Mouse (Mus musculus): ENCODE measurements around the gene Lcn12. TPM values are rescaled to one million over a fixed set of nuclear protein-coding genes. Genes with fewer than 3 reads are reported as not detected.

Lcn12 gene
- total RNA-seq, 2 experiments from 2014 or later = not detected

DNA sequence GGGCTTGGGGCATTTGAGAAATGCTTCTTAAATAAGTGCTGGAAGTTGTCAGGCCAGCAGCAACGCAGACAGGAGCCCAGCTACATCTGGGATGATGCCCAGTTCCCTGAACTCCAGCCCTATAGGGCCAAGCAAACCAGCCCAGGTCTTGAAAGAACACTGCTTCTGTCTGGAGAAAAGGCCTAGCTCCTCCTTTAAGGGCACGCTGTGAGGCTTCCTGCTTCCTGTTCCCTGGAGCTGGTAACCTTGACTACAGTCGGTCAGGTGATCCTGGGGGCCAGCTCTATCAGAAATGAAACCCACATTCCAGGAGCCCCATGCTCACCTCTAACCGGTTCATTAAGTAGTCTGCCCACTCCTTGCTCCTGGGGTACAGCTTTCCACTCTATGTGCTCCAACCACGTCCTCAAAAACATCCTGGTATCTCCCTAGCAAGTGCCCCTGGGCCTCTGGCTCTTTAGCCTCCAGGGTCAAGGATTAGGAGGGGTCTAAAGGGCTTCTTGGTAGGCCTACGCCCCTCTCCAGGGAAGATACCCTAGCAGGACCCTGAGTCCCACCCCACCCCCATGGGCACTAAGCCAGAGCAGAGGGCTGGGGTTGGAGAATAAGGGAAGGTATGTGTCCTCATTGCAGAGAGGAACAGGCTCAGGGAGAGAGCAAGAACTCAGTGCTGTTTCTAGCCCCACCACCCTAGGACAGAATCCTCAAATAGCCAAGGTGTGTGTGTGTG is 4.3 kb upstream of the Lcn12 start:
- DNase-seq (ENCODE audit: low spot score in 2 of 2) = no peak

DNA sequence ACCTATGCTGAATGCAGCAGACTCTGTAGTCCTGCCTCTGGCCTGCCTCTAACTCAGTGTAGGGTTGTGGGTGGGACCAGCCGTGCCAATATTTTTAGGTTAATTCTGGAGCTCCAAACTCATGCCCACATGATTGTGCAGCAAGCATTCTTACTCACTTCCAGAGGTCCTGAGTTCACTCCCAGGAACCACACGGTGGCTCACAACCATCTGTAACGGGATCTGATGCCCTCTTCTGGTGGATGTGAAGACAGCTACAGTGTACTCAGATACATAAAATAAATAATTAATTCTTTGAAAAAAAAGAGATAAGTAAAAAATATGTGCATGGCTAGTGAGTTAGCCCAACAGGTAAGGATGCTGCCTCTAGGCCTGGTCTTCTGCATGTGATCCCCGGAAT is 2.8 kb upstream of the Lcn12 start:
- no peak for DNase-seq (ENCODE audit: low spot score in 2 of 2)

DNA sequence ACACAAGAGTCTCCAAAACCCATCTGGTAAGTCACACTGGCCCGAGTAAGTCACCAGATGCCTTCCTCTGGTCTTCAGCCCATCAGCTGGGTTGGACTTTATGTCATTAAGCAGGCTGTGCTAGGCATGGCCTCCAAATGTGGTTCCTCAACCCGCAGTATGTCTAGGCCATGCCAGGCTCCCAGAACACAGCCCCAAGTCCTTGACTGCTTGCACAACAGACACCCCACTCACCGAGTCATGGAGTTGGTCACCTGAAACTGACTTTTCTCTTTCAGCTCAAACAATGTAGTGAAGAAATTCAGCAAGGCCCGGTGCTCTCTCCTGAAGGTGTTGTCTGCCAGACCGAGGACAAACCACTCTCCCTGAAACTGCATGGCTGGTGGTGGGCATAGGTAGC is 723 bp downstream of the Lcn12 start:
- DNase-seq (ENCODE audit: low spot score in 2 of 2) = no peak

DNA sequence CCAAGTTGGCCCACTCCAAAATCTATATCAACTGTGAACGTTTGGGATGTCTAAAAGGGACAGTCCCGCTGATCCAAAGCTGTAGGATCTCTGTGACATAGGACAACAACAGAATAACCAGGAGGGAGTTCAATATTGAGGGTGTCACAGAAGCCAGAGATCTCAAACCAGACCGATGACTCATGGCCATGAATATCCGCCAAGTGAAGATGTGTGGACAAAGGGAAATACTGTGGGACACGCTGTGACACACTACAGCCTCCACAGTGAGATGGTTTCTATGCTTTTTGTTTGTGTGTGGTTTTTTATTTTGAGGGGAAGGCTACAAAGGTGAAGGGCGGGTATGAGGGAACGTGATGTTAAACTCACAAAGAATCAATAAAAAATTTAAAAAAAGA is 5.0 kb downstream of the Lcn12 start:
- no peak for DNase-seq (ENCODE audit: low spot score in 2 of 2)

DNA sequence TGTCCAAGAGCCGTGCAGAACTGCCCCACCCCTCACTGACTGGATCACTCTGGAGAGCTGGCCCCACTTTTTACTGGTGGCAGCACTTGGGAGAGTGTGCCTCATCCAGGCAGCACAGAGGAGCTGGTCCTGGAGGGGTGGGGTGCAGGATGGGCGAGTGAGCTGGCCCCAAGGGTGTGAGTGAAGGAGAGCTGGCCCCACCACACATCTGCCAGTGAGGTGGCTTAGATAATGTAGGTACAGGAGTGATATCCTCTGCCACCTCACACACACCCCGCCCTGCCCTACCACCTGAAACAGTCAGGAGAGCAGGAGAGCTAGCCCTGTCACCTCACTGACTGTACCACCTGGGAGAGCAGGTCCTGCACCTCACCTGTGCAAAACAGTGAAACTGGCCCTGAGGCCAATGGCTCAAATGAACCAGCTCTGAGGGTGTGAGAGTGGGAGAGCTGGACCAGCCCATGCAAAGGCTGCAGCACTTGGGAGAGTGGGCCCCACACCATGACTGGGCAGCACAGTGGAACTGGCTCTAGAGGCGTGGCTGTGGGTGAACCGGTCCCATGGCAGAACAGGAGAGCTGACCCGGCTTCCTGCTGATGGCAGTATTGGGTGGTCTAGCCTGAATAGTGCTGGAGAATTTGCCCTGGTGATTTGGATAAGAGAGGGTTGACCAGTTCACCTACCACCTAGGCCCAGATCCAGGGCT is 5.6 kb downstream of the Lcn12 start:
- no peak for DNase-seq (ENCODE audit: low spot score in 2 of 2)

DNA sequence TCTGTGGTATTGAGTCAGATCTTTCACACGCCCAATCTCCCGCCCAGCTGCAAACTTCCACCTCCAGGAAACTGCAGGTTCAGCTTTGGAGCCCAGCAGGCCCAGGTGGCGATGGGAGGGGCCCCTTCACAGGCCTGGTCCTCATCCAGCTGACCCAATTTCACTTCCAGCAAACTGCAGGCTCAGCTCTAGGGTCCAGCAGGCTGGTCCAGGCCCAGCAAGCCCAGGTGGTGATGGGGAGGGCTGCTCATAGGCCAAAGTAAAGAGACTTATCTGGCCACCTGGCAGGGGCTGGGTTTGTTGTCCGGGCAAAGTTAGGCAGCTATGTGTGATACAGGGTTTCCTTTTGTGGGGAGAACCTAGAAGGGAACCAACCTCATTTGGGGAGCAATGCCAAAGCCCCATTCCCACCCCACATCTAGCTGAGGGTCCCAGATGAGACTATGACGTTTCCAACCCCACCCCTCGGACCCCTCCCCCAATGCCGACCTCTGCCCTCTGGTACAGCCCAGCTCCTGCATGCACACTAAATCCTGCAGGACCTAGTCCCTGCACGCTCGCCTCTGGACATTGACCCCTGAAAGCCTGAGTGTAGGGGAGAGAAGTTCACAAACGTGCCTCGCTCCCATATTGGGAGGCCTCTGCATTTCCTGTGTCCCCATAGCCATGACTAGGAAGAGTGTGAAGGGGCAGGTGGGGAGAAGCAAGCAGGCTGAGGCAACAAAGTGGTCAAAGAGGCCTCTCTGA is 8.6 kb downstream of the Lcn12 start:
- no peak for DNase-seq (ENCODE audit: low spot score in 2 of 2)

DNA sequence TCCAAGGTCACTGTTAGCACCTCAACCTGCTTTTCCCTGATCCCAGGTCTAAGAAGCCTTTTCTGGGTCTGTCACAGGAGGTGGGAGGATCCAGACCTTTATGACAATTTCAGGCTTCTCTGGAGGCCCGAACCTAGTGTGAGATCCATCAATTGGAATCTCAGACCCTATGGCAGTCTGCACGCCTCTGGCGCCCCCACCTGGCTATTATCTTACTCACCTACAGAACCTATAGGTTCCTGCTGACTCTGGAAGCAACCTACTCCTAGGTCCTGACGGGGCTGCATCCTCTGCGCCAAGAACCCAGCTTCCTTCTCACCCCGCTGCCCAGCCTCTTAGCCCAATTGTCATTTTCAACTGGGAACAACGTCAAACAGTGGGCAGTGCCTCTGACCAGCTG is 10.7 kb downstream of the Lcn12 start:
- no peak for DNase-seq (ENCODE audit: low spot score in 2 of 2)

DNA sequence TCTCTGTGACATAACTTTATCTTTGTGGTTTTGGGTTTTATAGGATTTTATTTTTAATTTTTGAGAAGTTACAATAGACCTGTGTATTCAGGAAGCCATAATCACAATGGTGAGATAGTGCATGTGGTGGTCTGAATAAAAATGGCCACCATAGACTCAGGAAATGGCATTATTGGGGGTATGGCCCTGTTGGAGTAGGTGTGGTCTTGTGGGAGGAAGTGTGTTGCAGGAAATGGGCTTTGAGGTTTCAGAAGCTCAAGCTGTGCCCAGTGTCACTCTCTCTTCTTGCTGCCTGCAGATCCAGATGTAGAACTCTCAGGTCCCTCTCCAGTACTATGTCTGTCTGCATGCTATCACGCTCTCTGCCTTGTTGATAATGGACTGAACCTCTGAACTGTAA is 13.2 kb downstream of the Lcn12 start:
- DNase-seq (ENCODE audit: low spot score in 2 of 2) = no peak

DNA sequence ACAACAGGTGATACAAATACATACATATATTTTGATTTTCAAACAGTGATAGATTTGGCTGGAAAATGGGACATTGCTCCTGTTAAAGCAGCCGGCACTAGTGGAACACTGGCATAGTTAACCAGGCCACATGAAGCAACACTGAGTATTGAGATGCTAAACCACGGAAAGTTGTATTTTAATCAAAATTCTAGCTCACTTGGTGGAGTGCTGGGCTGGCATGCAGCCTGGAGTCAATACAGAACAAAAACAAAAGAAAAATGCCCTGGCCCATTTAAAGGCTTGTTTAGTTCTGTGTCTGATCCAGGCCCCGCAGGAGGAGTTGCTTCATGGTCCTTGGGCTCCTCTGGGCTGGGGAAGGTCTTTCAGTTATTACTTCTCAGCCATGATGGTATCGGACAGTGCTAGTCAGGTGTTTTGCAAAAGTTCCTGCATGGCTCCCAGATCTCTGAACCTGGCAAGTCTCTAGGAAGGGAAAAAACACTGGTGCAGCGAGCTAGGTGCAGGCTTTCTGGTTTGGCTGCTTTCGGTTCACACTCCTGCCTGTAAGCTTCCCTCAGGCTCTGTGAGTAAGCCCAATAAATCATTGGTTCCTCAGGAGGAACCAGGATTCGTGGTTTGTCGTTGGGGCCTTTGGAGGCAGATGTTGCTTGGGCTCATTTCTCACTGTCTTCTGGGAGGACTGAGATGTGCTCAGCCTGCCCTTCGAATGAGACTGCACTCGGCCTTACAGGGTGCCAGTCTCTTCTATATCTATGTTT is 14.0 kb downstream of the Lcn12 start:
- peak in 1 of 2 experiments; percentile 58 for DNase-seq (ENCODE audit: low spot score in 2 of 2)

DNA sequence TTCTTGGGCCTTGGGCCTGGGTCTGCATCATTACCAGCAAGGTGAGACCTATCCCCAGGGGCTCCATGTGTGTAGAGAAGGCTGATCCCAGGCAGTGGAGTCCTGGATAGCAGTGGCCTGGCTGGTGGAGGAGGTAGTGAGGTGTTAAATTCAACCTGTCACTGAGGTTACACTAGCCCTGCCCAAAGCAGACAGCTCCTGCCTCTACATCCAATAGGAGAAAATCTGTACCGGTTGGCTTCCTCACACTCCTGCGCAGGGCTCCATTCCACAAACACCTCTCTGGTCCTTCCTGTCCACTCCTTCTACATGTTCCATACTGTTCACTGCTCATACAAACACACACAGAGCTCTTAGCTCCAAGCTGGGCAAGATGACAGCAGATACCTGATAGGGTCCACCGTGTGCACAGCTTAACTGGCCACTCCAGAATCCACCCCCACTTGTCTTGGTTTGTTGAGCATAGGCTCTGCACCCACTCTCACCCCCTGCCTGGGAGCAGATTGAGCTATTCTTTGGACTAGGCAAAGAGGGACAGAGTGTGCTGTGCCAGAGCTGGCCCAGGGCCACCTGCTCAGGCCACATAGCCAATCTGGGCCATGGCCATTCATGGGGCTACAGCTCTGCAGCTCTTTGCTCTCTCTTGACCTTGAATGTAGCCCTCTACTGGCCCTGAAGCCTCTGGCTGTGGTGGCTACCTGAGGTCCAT is 15.6 kb downstream of the Lcn12 start:
- peak in 1 of 2 experiments; percentile 64 for DNase-seq (ENCODE audit: low spot score in 2 of 2)

DNA sequence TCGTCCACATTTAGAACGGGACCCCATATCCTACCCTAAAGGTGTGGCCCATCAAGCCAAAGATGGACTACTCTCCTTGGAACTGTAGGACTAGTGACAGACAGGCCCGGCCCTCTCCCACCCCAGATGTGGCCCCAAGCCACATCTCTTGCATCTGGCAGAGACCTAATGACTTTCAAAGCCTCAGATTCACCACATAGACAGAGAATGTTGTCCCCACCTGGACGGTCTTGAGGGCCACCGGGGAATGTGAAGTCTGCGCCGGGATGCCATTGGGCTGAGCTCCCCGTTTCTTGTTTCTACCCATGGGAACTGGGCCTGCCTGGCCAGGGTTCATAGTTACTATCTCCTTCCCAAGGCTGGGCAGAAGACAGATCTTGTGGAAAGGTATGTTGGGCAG is 16.2 kb downstream of the Lcn12 start:
- no peak for DNase-seq (ENCODE audit: low spot score in 2 of 2)

DNA sequence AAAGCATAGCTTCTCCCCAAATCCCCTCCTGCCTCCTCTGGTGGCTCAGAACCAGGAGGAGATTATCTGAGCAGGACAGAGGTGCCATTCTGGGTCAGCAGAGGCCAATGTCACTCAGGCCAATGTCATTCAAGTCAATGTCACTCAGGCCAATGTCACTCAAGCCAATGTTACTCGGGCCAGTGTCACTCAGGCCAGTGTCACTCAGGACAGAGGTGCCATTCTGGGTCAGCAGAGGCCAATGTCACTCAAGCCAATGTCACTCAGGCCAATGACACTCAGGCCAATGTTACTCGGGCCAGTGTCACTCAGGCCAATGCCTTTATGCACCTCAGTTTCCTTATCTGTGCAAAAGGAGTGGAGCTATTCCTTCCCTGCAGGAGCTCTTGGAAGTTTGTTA is 21.2 kb downstream of the Lcn12 start:
- no peak for DNase-seq (ENCODE audit: low spot score in 2 of 2)

DNA sequence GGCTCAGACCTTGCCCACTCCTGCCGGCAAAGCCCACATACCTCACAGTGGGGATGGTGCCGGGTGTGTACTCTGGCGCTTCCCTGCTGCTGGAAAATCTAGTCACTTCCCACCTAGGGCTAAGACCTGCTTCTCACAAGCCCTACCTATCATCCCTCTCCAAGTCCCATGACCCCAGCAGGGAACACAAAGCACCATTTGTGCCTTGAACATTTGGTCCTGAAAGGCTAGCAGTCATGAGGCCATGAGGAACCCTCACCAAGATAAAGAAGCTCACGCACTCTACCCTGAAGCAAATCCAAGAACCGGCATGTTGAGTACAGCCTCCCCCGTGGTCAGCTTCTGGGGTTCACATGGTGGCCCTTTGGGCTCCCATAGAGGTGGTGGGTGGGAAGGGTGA is 23.7 kb downstream of the Lcn12 start, which contains the start of gene Ptgds:
Gene Ptgds (minus strand): TSS at position 78 of the 400 bp plus-strand sequence.
- DNase-seq (ENCODE audit: low spot score in 2 of 2) = no peak

DNA sequence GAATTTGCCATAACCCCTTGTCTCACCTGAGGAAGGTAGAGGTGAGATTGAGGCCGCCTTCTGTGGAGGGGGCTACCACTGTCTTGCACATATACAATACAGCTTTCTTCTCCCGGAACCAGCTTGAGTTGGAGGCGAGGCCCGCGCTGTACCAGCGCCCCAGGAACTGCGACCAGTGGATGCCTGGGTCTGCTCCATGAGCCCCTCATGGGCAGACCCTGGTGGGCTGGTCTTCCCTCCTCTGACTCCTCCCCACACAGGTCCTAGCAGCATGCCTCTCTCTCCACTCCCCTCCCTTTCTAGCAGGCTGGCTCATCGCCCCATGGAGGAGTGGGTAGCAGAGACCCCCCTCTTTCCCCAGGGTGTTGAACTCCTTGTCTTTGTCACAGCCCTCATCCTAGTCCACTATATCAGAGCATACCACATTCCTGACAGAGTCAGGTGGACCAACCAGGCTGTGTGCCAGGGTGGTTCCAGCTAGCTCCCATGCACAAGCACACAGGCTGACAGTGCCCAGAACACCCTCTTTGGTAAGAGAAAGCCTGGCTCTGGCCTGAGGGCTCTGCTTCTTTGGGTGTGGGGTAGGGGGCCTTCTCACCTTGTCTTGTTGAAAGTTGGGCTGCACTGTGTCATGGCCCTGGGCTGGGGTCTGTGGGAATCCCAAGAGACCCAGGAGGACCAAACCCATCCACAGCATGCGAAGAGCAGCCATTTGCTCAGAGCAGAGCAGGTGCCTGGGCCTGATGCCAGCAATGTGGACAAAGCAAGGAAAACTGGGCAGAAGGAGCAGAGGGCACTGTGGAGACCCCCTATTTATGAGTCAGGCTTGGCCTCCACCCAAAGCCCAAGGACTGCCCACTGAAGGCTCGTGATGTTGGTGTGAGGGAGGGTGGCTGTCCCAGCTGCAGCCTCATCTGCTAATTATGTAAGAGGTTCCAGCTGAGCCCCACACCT is 24.5 kb downstream of the Lcn12 start:
- DNase-seq (ENCODE audit: low spot score in 2 of 2) = peak in 1 of 2 experiments; percentile 31

DNA sequence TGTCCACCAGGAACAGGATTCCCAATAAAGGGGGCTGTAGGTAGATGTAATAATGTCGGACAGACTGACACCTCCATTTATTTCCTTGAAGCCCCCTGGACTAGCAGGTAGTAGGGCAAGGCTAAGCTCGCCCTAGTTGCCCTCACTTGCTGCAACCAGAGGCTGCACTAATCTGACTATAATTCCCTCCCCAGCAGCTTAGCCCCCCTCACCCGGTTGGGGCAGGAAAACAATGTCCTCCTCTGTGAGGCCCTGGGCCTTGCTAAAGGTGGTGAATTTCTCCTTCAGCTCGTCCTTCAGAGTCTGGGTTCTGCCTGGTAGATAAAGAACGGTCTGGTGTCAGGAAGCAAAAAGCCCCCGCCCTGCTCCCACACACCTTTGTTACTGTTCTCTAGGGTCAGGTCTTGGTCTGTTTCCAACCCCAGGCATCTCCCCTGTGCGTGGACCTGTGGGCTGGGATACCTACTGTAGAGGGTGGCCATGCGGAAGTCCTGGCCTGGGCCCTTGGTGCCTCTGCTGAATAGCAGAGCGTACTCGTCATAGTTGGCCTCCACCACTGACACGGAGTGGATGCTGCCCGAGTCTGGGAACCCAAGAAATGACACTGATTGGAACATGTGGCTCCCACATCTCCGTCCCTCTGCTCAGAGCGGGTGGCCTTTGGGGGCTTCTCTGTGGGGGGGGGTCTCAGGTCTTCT is 26.0 kb downstream of the Lcn12 start:
- no peak for DNase-seq (ENCODE audit: low spot score in 2 of 2)

DNA sequence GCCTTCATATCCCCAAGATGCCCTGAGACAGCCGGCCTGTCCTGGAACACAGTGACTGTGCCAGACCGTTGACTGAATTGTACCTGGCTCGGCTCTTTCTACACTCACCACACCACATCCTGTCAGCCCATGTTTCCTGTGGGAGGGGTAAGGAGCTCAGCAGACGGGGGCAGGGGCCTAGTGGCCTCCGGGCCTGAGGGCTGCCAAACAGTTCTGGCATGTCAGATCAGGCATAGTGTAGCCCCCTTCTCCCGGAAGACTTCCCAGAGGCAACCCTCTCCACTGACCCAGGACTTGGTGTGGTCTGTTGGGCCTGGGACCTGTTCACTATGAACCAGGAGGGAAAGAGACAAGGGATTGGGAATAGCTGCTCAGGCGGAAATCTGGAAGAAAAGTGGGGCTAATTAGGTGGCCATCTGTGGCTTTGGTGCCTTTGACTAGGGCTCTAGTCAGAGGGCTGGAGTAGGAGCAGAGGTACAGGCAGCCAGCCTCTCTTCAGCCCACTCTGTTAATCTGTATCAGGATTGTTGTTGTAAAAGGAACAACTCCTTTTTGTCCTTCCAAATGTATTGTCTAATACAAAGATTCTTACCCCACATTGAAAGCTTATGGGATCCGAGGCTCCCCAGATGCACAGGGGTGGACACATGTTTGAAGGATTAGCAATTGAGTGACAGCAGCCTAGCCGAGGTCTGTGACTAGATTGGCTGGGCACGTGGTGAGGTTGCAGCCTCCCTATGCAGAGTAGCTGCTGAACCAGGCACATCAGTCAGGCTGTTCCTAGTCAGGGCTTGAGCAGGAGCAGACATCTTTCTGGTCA is 27.7 kb downstream of the Lcn12 start:
- no peak for DNase-seq (ENCODE audit: low spot score in 2 of 2)

DNA sequence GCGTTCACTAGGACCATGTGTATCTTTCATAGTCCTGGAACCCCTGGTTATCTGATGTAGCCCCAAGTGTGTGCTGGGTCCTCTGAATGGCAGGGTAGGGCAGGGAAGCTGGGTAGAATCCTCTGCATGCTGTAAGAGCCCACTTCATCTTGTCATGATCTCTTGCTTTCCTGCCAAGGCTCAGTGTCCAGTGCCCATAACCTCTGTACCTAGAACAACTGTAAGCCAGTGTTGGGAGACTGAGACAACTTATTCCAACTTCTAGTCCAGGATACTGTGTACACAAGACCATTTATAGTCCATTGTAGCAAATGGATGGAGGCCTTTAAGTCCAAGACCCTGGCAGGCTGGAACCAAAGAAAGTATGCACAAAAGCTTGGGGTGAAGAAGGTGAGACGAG is 28.5 kb downstream of the Lcn12 start:
- DNase-seq (ENCODE audit: low spot score in 2 of 2) = no peak

DNA sequence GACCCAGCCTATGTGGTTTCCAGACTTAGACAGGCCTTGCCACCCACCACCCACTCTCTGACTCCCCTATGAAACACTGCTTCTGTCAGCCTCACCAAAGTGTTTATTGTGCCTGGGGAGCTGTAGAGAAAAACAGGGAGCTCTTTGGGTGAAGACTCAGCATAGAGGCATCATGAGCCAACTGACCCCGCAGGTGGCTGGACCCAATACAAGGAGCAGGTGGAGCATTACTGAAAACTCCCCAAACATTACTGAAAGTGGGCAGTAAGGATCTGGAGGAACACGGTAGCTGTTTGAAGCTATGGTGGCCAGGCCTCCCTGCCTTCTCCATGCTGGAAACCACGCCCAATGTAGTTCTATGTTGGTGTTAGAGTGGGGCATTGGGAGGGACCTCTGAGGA is 30.1 kb downstream of the Lcn12 start:
- no peak for DNase-seq (ENCODE audit: low spot score in 2 of 2)
